Mouse (Mus musculus): ENCODE data around the gene 1700069L16Rik. TPM values are rescaled to one million over a fixed set of nuclear protein-coding genes. Genes with fewer than 3 reads are reported as not detected.

1700069L16Rik gene
- polyA plus RNA-seq, 1 experiment from 2014 or later: not detected

DNA sequence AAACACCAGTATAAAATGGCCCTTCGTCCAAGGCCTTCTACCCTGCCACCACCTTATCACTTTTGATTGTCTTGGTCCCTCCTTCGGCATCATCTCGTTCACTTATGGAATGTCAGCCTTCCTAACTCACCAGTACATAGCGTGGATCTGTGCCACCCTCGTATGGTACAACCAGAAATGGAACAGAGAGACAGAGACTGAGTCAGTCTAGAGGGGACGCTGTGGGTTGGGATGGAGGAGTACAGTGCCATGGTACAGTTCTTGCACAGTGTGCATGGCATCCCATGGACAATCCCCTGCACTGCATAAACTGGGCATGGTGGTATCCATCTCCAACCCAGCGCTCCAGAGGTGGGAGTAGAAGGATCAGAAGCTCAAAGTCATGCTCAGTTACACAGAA lies 4.1 kb upstream of the 1700069L16Rik start:
- no peaks in the 10 kb centered on the region for H3K27me3 ChIP-seq (replicated peaks)
- ATAC-seq (replicated peaks): no peak

GRCm38 (mm10) chr5:113728011-113728410 lies 3.4 kb upstream of the 1700069L16Rik start:
- peaks cover 23% of the 10 kb centered on the region for H3K4me1 ChIP-seq
- H3K27ac ChIP-seq: no peak overlapping the region
- no peak overlapping the region for H3K4me2 ChIP-seq
- WGBS: 87% methylated on average over 7 of the region's 7 CpGs
- no peaks in the 10 kb centered on the region for H3K27me3 ChIP-seq (replicated peaks)
- no peak for ATAC-seq (replicated peaks)
- no peaks in the 10 kb centered on the region for H3K36me3 ChIP-seq (replicated peaks)
- H3K4me3 ChIP-seq: no peak overlapping the region
- no peak overlapping the region for H3K9ac ChIP-seq
- no peaks in the 10 kb centered on the region for H3K9me3 ChIP-seq

More for the DNA sequence above, 4.1 kb upstream of the 1700069L16Rik start:
- Histone ChIP-seq H3K27ac (no peak overlapping the region), H3K9ac (no peak overlapping the region), H3K4me1 (peaks cover 21% of the 10 kb centered on the region), H3K36me3 (replicated peaks) (no peaks in the 10 kb centered on the region), H3K4me2 (no peak overlapping the region), H3K4me3 (no peak overlapping the region), H3K9me3 (no peaks in the 10 kb centered on the region)
- WGBS: 91% methylated on average over 7 of the region's 7 CpGs

- Histone ChIP-seq H3K4me3 (no peak overlapping the region), H3K36me3 (replicated peaks) (no peaks in the 10 kb centered on the region), H3K9me3 (no peaks in the 10 kb centered on the region), H3K4me2 (no peak overlapping the region), H3K4me1 (peaks cover 23% of the 10 kb centered on the region), H3K27ac (no peak overlapping the region), H3K9ac (no peak overlapping the region), H3K27me3 (replicated peaks) (no peaks in the 10 kb centered on the region)
- WGBS: 70% methylated on average over 12 of the region's 12 CpGs
- no peak for ATAC-seq (replicated peaks)
These were observed 2.7 kb upstream of the 1700069L16Rik start for GRCm38 (mm10) chr5:113727238-113727637.

DNA sequence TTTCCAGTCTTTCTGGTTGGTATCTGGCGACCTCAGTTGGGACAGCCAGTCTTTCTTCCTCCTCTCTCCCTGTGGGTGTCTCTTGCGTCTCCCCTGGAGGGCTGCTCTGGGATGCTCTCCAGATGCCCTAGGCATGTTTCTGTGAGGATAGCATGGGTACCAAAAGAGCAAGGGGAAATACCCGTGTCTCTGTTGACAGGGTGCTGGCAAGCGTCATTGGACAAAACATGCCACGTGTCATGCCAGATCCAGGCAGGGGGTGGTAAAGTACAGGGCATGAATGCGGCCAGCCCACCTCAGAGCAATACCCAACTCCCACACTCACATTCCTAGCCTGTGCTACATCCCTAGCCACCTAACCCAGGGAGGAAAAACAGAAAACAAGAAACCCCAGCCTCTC lies 2.0 kb upstream of the 1700069L16Rik start:
- no peak overlapping the region for H3K4me3 ChIP-seq
- no peak overlapping the region for H3K27ac ChIP-seq
- H3K9me3 ChIP-seq: no peaks in the 10 kb centered on the region
- H3K4me2 ChIP-seq: no peak overlapping the region
- H3K27me3 ChIP-seq (replicated peaks): no peaks in the 10 kb centered on the region
- H3K4me1 ChIP-seq: peaks cover 23% of the 10 kb centered on the region
- ATAC-seq (replicated peaks): no peak
- H3K9ac ChIP-seq: no peak overlapping the region
- 79% methylated on average over 6 of the region's 6 CpGs for WGBS
- no peaks in the 10 kb centered on the region for H3K36me3 ChIP-seq (replicated peaks)

DNA sequence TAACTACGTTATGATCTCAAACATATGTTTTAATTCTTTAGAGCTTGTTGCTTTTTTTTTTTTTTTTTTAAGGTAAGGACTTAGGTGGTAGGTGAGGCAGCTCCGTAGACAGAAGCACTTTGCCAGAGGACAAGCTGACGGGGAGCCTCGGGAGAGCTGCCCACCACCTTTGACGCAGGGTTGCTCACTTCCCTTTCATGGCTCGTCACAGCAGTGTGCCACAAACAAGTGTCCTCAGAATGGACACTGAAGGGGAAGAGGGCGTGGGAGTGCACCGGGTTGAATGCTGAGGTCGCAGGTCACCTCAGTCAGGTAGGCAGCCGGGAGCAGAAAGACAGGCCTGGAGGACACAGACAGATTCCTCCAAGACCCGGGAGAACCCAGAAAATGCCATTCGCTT lies 845 bp upstream of the 1700069L16Rik start:
- H3K4me1 ChIP-seq: peaks cover 13% of the 10 kb centered on the region
- no peaks in the 10 kb centered on the region for H3K9me3 ChIP-seq
- H3K27ac ChIP-seq: no peak overlapping the region
- no peaks in the 10 kb centered on the region for H3K27me3 ChIP-seq (replicated peaks)
- no peak for ATAC-seq (replicated peaks)
- H3K4me3 ChIP-seq: no peak overlapping the region
- 67% methylated on average over 12 of the region's 12 CpGs for WGBS
- no peak overlapping the region for H3K9ac ChIP-seq
- H3K4me2 ChIP-seq: no peak overlapping the region
- H3K36me3 ChIP-seq (replicated peaks): no peaks in the 10 kb centered on the region

- Histone ChIP-seq H3K4me3 (no peak overlapping the region), H3K27ac (no peak overlapping the region), H3K4me1 (peaks cover 17% of the 10 kb centered on the region; the same call in 1 of the 2 replicates), H3K4me2 (no peak overlapping the region), H3K9ac (no peak overlapping the region), H3K36me3 (replicated peaks) (no peaks in the 10 kb centered on the region), H3K27me3 (replicated peaks) (no peaks in the 10 kb centered on the region), H3K9me3 (no peaks in the 10 kb centered on the region)
- ATAC-seq (replicated peaks): 0 out of 2 replicates have a peak, but pooled peaks have one; percentile 5
- 32% methylated on average over 8 of the region's 8 CpGs for WGBS
These were observed 870 bp downstream of the 1700069L16Rik start for GRCm38 (mm10) chr5:113723567-113724237.

GRCm38 (mm10) chr5:113722224-113723013 lies 2.2 kb downstream of the 1700069L16Rik start:
- Histone ChIP-seq H3K9ac (no peak overlapping the region), H3K4me1 (peaks cover 22% of the 10 kb centered on the region), H3K36me3 (replicated peaks) (no peaks in the 10 kb centered on the region), H3K27ac (no peak overlapping the region), H3K9me3 (no peaks in the 10 kb centered on the region), H3K27me3 (replicated peaks) (no peaks in the 10 kb centered on the region), H3K4me2 (no peak overlapping the region), H3K4me3 (no peak overlapping the region)
- WGBS: 90% methylated on average over 10 of the region's 10 CpGs
- no peak for ATAC-seq (replicated peaks)

- no peaks in the 10 kb centered on the region for H3K27me3 ChIP-seq (replicated peaks)
- ATAC-seq (replicated peaks): no peak
- no peak overlapping the region for H3K4me3 ChIP-seq
- peak overlapping the region; percentile 63 for H3K27ac ChIP-seq
- no peaks in the 10 kb centered on the region for H3K9me3 ChIP-seq
- H3K9ac ChIP-seq: no peak overlapping the region
- no peaks in the 10 kb centered on the region for H3K36me3 ChIP-seq (replicated peaks)
- WGBS: 66% methylated on average over 8 of the region's 8 CpGs
- peaks cover 42% of the 10 kb centered on the region for H3K4me1 ChIP-seq
- no peak overlapping the region for H3K4me2 ChIP-seq
These were observed 5.3 kb downstream of the 1700069L16Rik start for GRCm38 (mm10) chr5:113719221-113719661.

GRCm38 (mm10) chr5:113716581-113717388 lies 7.8 kb downstream of the 1700069L16Rik start:
- ATAC-seq (replicated peaks): peak; percentile 89
- WGBS: 3% methylated on average over 12 of the region's 12 CpGs
- H3K27ac ChIP-seq: peak overlapping the region; percentile 90
- peak overlapping the region; percentile 32 for H3K4me2 ChIP-seq
- H3K4me3 ChIP-seq: no peak overlapping the region
- H3K9ac ChIP-seq: no peak overlapping the region
- no peaks in the 10 kb centered on the region for H3K9me3 ChIP-seq
- H3K36me3 ChIP-seq (replicated peaks): no peaks in the 10 kb centered on the region
- peaks cover 36% of the 10 kb centered on the region for H3K4me1 ChIP-seq
- H3K27me3 ChIP-seq (replicated peaks): no peaks in the 10 kb centered on the region

- peaks cover 26% of the 10 kb centered on the region for H3K4me1 ChIP-seq
- no peak for ATAC-seq (replicated peaks)
- no peaks in the 10 kb centered on the region for H3K27me3 ChIP-seq (replicated peaks)
- no peak overlapping the region for H3K27ac ChIP-seq
- H3K36me3 ChIP-seq (replicated peaks): no peaks in the 10 kb centered on the region
- no peak overlapping the region for H3K4me3 ChIP-seq
- 81% methylated on average over 2 of the region's 2 CpGs for WGBS
- no peaks in the 10 kb centered on the region for H3K9me3 ChIP-seq
- no peak overlapping the region for H3K9ac ChIP-seq
- H3K4me2 ChIP-seq: no peak overlapping the region
These were observed 11.7 kb downstream of the 1700069L16Rik start for GRCm38 (mm10) chr5:113712861-113713260.

DNA sequence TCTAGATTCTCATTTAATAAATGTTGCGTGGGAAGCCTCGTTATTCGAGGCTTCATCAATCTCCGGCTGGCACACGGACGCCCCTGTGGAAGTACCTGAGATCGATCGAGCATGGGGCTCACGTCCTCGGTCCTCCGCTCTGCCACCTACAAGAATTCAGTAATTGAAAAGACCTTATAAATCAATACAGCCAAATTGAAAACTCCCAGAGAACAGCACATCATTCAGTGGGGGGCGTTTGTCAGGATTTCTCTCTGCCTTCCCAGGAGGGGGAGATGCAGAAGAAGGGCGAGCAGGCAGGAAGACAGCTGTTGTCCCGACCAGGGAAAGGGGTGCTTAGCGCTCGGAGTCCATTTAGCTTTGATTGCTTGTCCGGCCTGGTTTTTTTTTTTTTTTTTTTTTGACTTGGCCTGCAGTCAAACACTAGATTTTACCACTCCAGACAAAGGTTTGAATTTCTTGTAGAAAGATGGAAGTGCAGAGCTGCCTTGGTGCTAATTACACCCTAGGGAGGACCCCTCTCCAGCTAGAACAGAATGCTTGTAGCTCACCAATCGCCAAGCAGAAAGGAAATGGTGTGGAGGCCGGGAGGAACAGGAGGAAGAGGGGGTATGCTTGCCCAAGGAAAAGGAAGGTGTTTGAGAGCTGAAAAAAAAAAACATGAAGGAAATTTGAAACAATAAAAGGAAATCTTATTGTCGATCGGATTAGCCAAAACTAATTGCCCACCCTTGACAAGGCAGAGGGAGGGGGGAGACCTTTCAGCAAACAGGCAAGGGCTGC lies 20.6 kb downstream of the 1700069L16Rik start:
- Histone ChIP-seq H3K27ac (peak overlapping the region; percentile 66), H3K36me3 (replicated peaks) (no peaks in the 10 kb centered on the region), H3K4me3 (no peak overlapping the region), H3K9me3 (no peaks in the 10 kb centered on the region), H3K9ac (no peak overlapping the region), H3K27me3 (replicated peaks) (no peaks in the 10 kb centered on the region), H3K4me2 (no peak overlapping the region), H3K4me1 (peaks cover 21% of the 10 kb centered on the region)
- 32% methylated on average over 21 of the region's 21 CpGs for WGBS
- ATAC-seq (replicated peaks): no peak; the same call in 1 of the 2 replicates
